Mouse (Mus musculus) myocyte (in vitro differentiated cells): ENCODE measurements around the gene Stard10.

Experiments
- E2F4 ChIP-seq: IDR thresholded peaks from one replicate; pipeline ENCODE4 v1.6.1; 2011; ENCODE audit warnings: mild to moderate bottlenecking, control low read depth, moderate library complexity; ENCODE audit not compliant: insufficient read depth
- MAX ChIP-seq: IDR thresholded peaks from one replicate; pipeline ENCODE4 v1.6.1; 2011; ENCODE audit warnings: low read depth, mild to moderate bottlenecking, control low read depth
- MYOD1 ChIP-seq, 3 experiments: IDR thresholded peaks; one replicate each; pipeline ENCODE4 v1.6.1; 2011; ENCODE audit warnings: control low read depth in 2 of 3, low read depth in 2 of 3, mild to moderate bottlenecking in 2 of 3, moderate library complexity in 1 of 3; ENCODE audit not compliant: insufficient read length in 2 of 3, control insufficient read depth in 1 of 3
- MYOG ChIP-seq, 3 experiments: IDR thresholded peaks; one replicate each; pipeline ENCODE4 v1.6.1; 2011; ENCODE audit warnings: control low read depth in 2 of 3, low read depth in 2 of 3, mild to moderate bottlenecking in 2 of 3; ENCODE audit not compliant: insufficient read length in 2 of 3, control insufficient read depth in 1 of 3, insufficient read depth in 1 of 3
- POLR2A ChIP-seq: IDR thresholded peaks from one replicate; pipeline ENCODE4 v1.6.1; 2011; ENCODE audit warnings: low read depth, mild to moderate bottlenecking, control low read depth, moderate library complexity; ENCODE audit not compliant: insufficient read length
- POLR2AphosphoS2 ChIP-seq: IDR thresholded peaks from one replicate; pipeline ENCODE4 v1.6.1; 2011; ENCODE audit warnings: low read depth, control low read depth; ENCODE audit not compliant: insufficient read length
- REST ChIP-seq: IDR thresholded peaks from one replicate; pipeline ENCODE4 v1.6.1; 2011; ENCODE audit warnings: mild to moderate bottlenecking, control low read depth, moderate library complexity; ENCODE audit not compliant: insufficient read depth, insufficient read length
- SRF ChIP-seq: IDR thresholded peaks from one replicate; pipeline ENCODE4 v1.6.1; 2011; ENCODE audit warnings: low read depth; ENCODE audit not compliant: control insufficient read depth, insufficient read length
- TCF12 ChIP-seq: IDR thresholded peaks from one replicate; pipeline ENCODE4 v1.6.1; 2011; ENCODE audit warnings: mild to moderate bottlenecking, control low read depth; ENCODE audit not compliant: poor library complexity, insufficient read depth, severe bottlenecking
- TCF3 ChIP-seq: IDR thresholded peaks from one replicate; pipeline ENCODE4 v1.6.1; 2011; ENCODE audit warnings: low read depth, control low read depth; ENCODE audit not compliant: insufficient read length
- USF1 ChIP-seq: IDR thresholded peaks from one replicate; pipeline ENCODE4 v1.6.1; 2011; ENCODE audit warnings: low read depth, mild to moderate bottlenecking, control low read depth, moderate library complexity

DNA sequence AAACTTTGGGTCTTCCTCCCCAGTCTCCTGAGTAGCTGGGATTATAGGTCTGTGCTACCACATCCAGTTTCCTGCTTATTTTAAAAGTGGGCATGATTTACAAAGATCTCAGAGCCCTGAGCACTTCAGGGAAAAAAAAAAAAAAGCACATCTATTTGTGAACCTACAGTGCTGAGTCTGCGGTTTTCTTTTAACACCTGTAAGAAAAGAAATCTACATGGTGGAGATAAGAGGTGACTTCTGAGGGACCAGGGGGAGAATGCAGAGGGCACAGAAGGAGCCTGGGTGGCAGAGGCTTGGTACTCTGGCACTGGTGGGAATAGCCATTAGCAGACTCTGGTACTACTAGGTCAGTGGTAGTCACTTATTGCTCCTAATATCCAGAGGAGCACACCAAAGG lies 2.9 kb downstream of the Stard10 start:
- TF ChIP-seq REST (no peak), POLR2A (no peak), E2F4 (no peak), TCF12 (no peak), MYOD1 (IDR thresholded peaks at IDR 0.05; ENCODE audit: control insufficient read depth in 1 of 3, insufficient read length in 2 of 3, low read depth in 2 of 3) (no peak), POLR2AphosphoS2 (no peak), USF1 (no peak), SRF (no peak), MYOG (IDR thresholded peaks at IDR 0.05; ENCODE audit: control insufficient read depth in 1 of 3, insufficient read depth in 1 of 3, insufficient read length in 2 of 3, low read depth in 2 of 3) (no peak), MAX (no peak), TCF3 (no peak)
